Mouse (Mus musculus): Measurements from ENCODE around the gene Muc2.

Gene Muc2

DNA sequence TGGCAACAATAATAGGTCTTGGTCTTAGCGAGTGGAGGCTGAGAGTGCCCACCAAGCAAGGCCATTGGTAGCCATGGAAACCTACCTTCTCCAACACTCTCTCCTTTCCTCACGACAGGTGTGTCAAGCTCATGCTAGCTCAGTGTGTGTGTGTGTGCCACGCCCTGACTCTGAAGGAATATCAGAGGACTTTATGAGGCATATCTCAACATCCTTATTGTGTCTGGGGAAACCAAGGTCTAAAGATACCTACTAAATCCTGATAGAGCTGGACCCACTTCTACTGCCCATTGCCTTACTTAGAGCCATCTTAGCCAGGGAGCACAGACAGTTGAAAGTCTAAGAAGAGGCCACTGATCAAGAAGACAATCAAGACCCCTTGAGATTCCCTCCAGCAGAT lies 80.4 kb downstream of the Muc2 start:
- DNase-seq (ENCODE audit: low read depth): no peak

DNA sequence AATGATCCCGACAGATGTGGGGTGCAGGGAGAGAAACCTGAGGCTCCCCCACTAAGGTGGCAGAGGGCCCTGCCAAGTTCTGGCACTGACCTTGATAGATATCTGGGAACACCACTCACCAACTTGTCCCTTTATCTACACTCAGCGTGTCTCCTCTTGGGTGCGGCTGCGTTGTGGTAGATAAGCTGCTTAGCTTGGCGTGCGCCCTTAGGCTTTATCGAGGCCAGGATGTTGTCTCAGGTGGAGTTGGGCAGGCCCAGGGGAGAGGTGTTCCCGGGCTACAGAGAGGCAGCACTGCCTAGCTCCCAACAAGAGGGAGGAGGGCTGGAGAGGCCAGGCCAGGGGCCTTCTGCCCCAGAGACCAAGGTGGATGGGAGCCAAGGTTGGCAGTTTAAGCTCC lies 80.8 kb downstream of the Muc2 start:
- DNase-seq (ENCODE audit: low read depth): no peak

DNA sequence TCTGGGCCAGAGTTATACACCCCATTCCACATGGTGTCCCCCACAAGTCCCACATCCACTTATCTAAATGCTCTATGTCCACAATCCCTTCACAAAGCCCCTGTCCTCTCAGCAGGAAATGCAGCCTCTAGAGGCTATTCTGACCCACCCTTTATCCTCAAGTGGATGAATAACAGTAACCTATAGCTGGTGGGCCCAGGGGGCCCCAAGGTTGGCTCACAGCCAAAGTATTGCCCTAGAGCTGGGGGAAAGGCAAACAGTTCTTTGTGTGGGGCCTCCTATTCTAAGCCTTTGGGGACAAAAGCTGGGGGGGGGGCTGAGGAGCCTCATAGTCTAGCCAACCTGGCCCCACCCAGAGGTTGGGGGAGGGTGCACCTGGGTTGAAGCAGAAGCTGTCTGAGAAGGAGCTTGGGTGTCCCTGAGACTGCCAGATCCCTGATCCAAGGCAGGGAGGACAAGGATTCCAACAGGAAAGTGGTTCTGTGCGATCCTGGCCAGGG lies 82.0 kb downstream of the Muc2 start:
- no peak for DNase-seq (ENCODE audit: low read depth)

DNA sequence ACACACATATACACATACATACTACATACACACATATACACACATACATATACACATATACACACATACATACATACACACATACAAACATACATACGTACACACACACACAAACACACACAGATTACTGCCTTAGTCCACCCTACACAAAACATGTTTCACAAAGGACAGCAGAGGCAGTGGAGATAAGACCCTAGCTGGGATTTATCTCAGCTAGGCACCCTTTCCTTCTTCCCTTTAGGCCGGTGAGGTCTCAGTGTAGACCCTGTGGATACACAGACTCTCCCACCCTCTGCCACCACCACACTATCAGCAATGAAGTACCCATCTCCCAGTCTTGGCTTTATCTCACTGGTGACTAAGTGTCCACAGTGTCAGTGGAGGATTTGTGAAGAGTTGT lies 84.7 kb downstream of the Muc2 start:
- DNase-seq (ENCODE audit: low read depth): no peak

DNA sequence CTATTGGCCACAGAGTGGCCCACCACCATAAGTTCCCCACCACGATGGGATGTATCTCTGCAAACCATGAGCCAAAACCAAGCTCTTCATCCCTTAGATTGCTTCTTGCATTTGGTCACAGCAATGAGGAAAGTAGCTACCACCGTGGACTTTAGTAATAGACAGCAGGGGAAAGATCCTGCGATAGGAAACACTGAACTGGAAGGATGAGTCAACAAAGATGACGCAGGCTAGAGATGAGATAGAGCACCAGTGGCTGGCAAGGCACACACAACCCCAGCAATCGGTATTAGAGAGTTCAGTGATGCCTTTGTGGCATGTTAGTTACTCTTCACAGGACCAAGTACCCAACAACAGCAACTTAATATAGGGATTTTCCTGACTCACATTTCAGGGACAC lies 86.1 kb downstream of the Muc2 start:
- no peak for DNase-seq (ENCODE audit: low read depth)

DNA sequence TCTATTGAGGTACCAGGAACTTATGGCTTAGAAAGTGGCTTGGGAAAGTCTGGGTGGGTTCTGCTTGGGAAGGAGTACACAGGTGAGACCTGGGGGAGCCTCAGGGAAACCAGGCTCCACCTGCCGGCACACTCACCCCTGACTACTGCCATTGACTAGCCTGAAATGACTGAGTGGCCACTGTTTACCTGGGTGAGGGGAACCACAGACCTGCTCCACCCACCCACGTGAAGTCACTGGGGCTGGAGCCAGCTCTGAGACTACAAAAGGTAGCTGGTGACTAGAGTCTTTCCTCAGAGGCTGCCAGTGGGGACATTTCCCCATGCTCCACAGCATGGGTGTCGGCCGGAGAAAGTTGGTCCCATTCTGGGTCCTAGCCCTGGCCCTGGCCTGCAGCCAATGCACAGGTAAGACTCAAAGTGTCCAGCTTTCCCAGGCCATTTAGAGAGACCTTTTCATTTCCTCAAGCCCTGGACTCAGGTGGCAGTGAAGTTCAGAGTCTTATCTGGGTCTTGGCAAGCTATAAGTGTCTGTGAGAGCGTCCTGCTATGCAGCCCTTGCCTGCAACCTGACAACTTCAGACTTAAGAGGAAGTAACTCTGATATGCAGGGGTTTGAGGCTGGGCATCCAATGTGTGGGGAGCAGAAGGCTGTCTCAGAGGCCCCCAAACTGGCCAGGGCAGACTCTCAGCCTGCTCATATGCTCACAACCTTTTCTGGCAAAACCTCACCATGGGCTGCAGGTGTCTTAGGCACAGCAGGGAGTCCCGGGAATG lies 98.7 kb downstream of the Muc2 start, which contains the start of gene Muc5ac:
Muc5ac (plus strand) TSS at position 296 of the 776 bp plus-strand sequence.
- DNase-seq (ENCODE audit: low read depth): no peak

DNA sequence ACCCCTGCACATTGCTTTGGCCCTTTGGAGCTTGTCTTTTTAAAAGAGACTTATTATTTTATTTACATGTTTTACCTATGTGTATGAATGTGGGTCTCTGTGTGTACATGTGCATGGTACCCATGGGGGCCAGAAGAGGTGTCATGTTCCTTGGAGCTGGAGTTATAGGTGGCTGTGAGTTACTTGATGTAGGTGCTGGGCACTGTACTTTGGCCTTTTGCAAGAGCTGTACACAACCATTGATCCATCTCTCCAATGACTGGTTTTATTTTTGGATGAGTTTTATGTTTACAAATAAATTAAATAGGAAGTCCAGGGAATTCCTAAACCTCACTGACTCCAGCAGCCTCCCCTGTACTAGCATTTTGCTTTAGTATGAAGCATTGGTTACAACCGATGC lies 104.1 kb downstream of the Muc2 start:
- DNase-seq (ENCODE audit: low read depth): no peak

DNA sequence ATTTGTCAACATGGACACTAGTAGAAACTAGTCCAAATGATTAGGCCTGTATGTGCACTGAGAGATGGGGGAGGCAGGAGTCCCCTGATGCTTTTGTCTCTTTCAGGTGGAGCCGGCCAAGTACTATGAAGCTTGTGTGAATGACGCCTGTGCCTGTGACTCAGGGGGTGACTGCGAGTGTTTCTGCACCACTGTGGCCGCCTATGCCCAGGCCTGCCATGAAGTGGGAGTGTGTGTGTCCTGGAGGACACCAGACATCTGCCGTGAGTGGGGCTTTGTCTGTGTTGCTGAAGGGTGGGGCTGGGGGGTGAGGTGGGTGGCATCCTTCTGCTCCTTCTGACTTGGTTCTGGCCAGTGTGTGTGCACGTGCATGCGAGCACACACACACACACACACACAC lies 113.1 kb downstream of the Muc2 start:
- no peak for DNase-seq (ENCODE audit: low read depth)
